Mouse (Mus musculus) cerebellum, postnatal 14 days (tissue): ENCODE data around the gene Ube2c.

ENCODE experiments used
- DNase-seq, 2 experiments: peaks; one replicate each; pipeline ENCODE4 v3.0.0; 2021; ENCODE audit warnings: mixed read lengths in 2 of 2

Gene Ube2c

DNA sequence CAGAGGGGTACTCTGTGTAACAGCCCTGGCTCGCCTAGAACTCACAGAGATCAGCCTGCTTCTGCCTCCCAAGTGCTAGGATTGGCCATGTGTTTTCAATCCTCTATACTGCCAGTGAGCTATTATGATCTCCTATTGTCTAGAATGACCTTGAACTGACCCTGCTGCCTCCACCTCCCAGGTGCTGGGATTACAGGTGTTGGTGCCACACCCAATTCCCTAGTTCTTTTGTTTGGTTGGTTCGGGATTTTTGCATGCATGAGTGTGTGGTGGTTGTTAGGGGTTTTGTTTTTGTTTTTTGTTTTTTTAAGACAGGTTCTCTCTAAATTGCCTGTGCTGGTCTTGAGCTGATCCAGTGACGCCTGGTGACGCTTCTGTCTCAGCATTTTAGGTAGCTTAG, 54.3 kb downstream of the Ube2c start:
- no peak for DNase-seq

GRCm38 (mm10) chr2:164825521-164825920, 55.8 kb downstream of the Ube2c start:
- no peak for DNase-seq

DNA sequence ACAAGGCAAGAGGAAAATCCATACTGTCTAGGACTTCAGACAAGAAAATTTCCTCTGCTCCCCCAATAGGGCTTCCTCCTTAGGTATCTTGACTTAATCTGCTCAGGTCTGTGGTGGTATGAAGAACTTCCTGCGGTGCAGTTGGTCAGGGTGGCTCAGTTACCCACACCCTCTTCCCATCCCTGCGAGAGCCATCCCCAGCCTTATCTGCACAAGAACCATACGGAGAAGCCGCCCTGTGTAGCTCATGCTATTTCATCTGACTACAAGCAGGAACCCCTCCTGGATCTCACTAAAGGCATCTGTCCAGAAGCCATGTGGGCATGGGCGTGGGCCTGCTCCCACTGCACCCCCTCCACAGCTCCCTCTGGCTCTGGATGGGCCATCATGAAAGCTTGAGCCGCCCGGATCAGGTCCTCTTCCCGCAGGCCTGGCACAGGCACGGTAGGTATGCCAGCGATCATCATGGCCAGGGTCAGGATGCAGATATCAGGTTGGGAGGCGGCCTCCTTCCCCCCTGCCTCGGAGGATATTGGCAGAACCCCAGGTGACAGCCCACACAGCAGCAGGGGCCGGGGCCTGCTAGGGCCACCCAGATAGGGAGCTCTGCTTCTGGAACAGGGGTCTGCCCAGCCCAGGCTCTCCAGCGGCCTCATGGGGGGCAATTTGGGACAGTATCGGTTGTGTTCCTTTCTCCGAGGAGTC, 57.6 kb downstream of the Ube2c start:
- DNase-seq: no peak
